Mouse (Mus musculus) C2C12 (cell line): ENCODE data around the gene Myo19.

ENCODE experiments used
- CTCF ChIP-seq: IDR thresholded peaks from one replicate; pipeline ENCODE4 v1.5.1; 2011; ENCODE audit not compliant: control insufficient read depth, insufficient read depth, insufficient read length
- FOSL1 ChIP-seq: IDR thresholded peaks from one replicate; pipeline ENCODE4 v1.8.0; 2011; ENCODE audit warnings: mild to moderate bottlenecking, low read length; ENCODE audit not compliant: poor library complexity, insufficient read depth, severe bottlenecking
- MAX ChIP-seq: IDR thresholded peaks from one replicate; pipeline ENCODE4 v1.6.1; 2011; ENCODE audit warnings: mild to moderate bottlenecking, control low read depth
- MYOG ChIP-seq: IDR thresholded peaks from one replicate; pipeline ENCODE4 v1.6.1; 2011; ENCODE audit not compliant: control insufficient read depth, insufficient read length; ENCODE audit errors: extremely low read depth
- USF1 ChIP-seq: IDR thresholded peaks from one replicate; pipeline ENCODE4 v1.6.1; 2011; ENCODE audit warnings: low read depth, mild to moderate bottlenecking, control low read depth, moderate library complexity

DNA sequence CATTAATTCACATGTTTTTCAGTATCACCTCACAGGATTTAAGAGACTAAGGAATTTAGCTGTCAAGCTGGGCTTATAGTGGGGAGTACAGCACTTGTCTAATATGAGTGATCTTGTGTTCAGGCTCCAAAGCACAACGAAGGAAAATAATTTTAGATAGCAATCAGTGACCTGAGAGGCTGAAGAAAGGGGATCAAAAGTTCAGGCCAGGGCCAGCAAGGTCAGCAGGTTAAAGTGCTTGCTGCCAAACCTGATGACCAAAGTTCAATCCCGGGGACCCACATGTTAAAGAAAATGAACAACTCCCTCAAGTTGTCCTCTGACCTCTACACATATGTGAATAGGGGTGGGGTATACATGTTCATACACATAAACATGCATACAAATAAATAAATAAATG is 14.7 kb upstream of the Myo19 start:
- TF ChIP-seq CTCF: no peak
- TF ChIP-seq FOSL1: no peak
- no peak for TF ChIP-seq MYOG
- no peak for TF ChIP-seq USF1
- no peak for TF ChIP-seq MAX
